Mouse (Mus musculus): Measurements from ENCODE around the gene Vsir.

DNA sequence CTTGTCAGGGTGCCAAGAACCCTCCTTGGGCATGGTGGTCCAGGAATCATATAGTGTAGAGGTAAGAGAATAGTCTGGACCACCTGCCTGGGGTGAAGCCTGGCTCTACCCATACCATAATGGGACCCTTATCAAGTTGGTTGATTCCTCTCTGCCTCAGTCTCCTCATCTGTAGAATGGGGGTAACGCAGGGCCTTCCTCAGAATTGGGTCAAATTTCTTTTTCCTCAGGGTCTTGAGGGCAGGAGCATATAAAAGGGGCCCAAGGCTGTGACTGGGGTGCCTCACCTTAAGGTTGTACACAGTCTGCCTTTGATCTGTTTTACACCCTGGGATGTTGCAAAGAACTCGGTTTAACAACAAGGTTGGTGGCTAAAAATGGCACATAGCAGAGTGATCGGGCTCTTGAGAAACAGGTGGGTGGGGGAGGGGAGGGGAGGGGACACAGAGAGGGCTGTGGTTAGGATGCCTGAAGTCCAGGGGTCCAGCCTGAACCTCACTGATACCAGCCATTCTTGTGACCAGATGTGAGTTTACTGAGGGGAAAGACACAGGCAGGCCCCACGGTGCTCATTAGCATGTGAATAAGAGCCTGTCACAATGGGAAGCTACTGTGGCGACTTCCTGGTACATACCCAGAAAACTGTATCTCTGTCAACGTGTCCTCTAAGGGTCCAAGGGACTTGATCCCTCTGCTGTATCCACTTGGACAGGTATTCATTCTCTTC lies 43.7 kb downstream of the Vsir start:
- TF ChIP-seq CTCF (IDR thresholded peaks at IDR 0.05; ENCODE audit: borderline replicate concordance, insufficient read depth, low read depth, low read length) (no peak), POLR2A (IDR thresholded peaks at IDR 0.05; ENCODE audit: borderline replicate concordance, insufficient read depth, low read length) (no peak)
